Mouse (Mus musculus) neural tube, embryonic 12.5 days (tissue): ENCODE data around the gene Tmem108. TPM values are rescaled to one million over a fixed set of nuclear protein-coding genes. Genes with fewer than 3 reads are reported as not detected.
A peak's percentile ranks its signal among the peaks of the same experiment; 100 is the strongest.

Source experiments
- ATAC-seq: fragments of 200-750 bp; cut with Nextera tagmentation; 2 replicates; pipeline ENCODE4 v1.8.0; 2017; ENCODE audit warnings: low read depth, mild to moderate bottlenecking, moderate TSS enrichment, moderate library complexity; ENCODE audit not compliant: low FRiP score
- H3K27ac ChIP-seq: fragments of 300-500 bp; sonication (generic); 2 replicates; pipeline ENCODE4 v1.5.1; 2016
- H3K27me3 ChIP-seq: fragments of 300-500 bp; sonication (generic); replicated peaks from 2 replicates; pipeline ENCODE4 v1.6.1; 2016; ENCODE audit warnings: mild to moderate bottlenecking
- H3K36me3 ChIP-seq: fragments of 300-500 bp; sonication (generic); 2 replicates; pipeline ENCODE4 v1.6.1; 2016; ENCODE audit warnings: mild to moderate bottlenecking
- H3K4me1 ChIP-seq: fragments of 300-500 bp; sonication (generic); 2 replicates; pipeline ENCODE4 v1.6.1; 2016
- H3K4me2 ChIP-seq: fragments of 300-500 bp; sonication (generic); replicated peaks from 2 replicates; pipeline ENCODE4 v1.6.1; 2016; ENCODE audit warnings: mild to moderate bottlenecking
- H3K4me3 ChIP-seq: fragments of 300-500 bp; sonication (generic); 2 replicates; pipeline ENCODE4 v1.5.1; 2016
- H3K9ac ChIP-seq: fragments of 300-500 bp; sonication (generic); 2 replicates; pipeline ENCODE4 v1.6.1; 2016; ENCODE audit warnings: mild to moderate bottlenecking
- H3K9me3 ChIP-seq: fragments of 300-500 bp; sonication (generic); 2 replicates; pipeline ENCODE4 v1.6.1; 2016; ENCODE audit warnings: mild to moderate bottlenecking
- WGBS: fragments of 180-500 bp; shearing (Covaris S2); methylation state at CpG from one replicate; pipeline ENCODE4 v1.1.7; 2016; 5-methylcytosine and 5-hydroxymethylcytosine counted together
- polyA plus RNA-seq: library from polyadenylated mRNA; unstranded; fragments of >200 nt; fragmentation: Nextera tagmentation; extraction: Ambion mirVana; gene quantifications from 2 replicates; pipeline ENCODE4 v1.2.1, GENCODE M21; 2016

Gene Tmem108
- polyA plus RNA-seq, 1 experiment from 2014 or later = 25.8 TPM

DNA sequence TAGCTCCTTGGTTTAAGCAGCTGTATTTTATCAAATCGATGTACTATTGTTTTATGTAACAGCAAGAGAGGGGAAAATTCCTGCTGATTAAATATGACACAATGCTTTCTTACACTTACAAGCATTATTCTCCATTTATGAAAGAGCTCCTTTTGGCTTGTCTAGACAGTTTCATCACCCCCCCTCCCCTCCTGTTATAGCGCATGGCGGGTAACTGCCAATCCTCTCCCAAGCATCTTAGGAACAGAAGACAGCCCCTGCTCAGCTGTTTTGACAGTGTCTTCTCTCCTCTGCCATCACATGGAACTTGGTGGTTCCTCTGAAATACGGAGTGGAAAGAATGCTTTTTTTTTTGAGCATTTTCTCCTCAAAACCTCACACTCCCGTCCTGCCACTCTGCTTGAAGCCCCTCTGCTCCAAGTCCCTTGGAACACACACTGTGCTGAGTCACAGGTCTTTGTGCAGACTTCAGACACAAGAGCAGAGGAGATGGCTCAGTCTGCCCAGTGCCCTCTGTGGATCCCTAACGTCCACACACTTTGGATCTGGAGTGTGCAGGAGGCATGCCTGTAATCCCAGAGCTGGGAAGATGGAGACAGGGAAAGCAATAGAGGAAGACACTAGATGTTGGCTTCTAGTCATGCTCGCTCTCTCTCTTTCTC lies 237.8 kb downstream of the Tmem108 start:
- H3K4me3 ChIP-seq = no peak overlapping the region
- peaks cover 3% of the 10 kb centered on the region for H3K9me3 ChIP-seq
- no peaks in the 10 kb centered on the region for H3K36me3 ChIP-seq
- H3K4me1 ChIP-seq = peaks cover 29% of the 10 kb centered on the region
- H3K27ac ChIP-seq = no peak overlapping the region
- H3K9ac ChIP-seq = no peak overlapping the region
- H3K4me2 ChIP-seq = no peak overlapping the region
- 56% methylated on average over 7 of the region's 7 CpGs for WGBS
- no peaks in the 10 kb centered on the region for H3K27me3 ChIP-seq
- ATAC-seq = no peak

DNA sequence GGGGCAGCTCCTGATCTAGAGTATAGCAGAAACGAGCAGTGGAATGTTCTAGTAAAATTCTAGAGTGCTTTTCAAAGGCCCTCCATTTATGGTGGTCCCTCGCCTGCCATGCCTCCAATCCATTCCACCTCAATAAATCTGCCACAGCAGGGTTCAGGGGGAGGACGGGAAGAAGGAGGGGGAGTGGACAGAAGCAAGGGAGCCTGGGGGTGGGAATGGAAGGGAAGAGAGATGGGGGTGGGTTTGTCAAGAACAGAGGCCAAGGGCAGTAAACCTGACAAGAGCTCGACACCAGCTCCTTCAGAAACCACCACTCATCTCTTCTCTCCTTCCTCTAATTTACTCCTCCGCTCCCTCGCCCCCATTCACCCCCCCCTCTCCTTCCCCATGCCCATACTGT lies 238.6 kb downstream of the Tmem108 start:
- Histone ChIP-seq H3K4me2 (no peak overlapping the region), H3K36me3 (no peaks in the 10 kb centered on the region), H3K9me3 (peaks cover 4% of the 10 kb centered on the region), H3K4me1 (peaks cover 29% of the 10 kb centered on the region), H3K27ac (no peak overlapping the region), H3K9ac (no peak overlapping the region), H3K4me3 (no peak overlapping the region), H3K27me3 (no peaks in the 10 kb centered on the region)
- ATAC-seq = 0 out of 2 replicates have a peak, but pooled peaks have one; percentile 15
- 25% methylated on average over 6 of the region's 6 CpGs for WGBS

DNA sequence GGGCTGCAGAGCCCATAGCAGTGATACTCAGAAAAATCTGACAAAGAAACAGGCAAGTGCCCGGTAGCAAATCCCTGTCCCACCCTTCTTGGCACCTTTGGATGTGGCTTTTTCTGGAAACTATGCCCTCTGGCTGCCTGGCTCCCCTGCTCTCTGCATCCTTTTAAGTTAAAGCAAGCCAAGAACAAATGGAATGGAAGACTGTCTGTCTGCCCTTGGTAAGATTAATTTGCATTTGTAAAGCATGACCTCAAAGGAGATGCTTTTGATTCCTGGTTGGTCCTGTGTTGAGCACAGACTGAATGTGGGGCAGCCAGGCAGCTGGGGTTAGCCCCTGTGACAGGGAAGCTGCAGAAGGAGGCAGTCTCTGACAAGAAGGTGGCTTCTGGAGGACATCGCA lies 247.8 kb downstream of the Tmem108 start:
- H3K27me3 ChIP-seq = no peaks in the 10 kb centered on the region
- peaks cover 4% of the 10 kb centered on the region for H3K4me1 ChIP-seq
- no peak overlapping the region for H3K9ac ChIP-seq
- no peaks in the 10 kb centered on the region for H3K36me3 ChIP-seq
- no peak overlapping the region for H3K27ac ChIP-seq
- no peak overlapping the region for H3K4me3 ChIP-seq
- 42% methylated on average over 2 of the region's 2 CpGs for WGBS
- ATAC-seq = no peak
- H3K9me3 ChIP-seq = peaks cover 1% of the 10 kb centered on the region
- no peak overlapping the region for H3K4me2 ChIP-seq

GRCm38 (mm10) chr9:103512257-103512656 lies 249.4 kb downstream of the Tmem108 start:
- Histone ChIP-seq H3K4me3 (no peak overlapping the region), H3K36me3 (no peaks in the 10 kb centered on the region), H3K4me1 (peaks cover 12% of the 10 kb centered on the region), H3K4me2 (no peak overlapping the region), H3K27me3 (no peaks in the 10 kb centered on the region), H3K9ac (no peak overlapping the region), H3K27ac (no peak overlapping the region), H3K9me3 (no peaks in the 10 kb centered on the region)
- WGBS = 79% methylated on average over 6 of the region's 6 CpGs
- no peak for ATAC-seq

DNA sequence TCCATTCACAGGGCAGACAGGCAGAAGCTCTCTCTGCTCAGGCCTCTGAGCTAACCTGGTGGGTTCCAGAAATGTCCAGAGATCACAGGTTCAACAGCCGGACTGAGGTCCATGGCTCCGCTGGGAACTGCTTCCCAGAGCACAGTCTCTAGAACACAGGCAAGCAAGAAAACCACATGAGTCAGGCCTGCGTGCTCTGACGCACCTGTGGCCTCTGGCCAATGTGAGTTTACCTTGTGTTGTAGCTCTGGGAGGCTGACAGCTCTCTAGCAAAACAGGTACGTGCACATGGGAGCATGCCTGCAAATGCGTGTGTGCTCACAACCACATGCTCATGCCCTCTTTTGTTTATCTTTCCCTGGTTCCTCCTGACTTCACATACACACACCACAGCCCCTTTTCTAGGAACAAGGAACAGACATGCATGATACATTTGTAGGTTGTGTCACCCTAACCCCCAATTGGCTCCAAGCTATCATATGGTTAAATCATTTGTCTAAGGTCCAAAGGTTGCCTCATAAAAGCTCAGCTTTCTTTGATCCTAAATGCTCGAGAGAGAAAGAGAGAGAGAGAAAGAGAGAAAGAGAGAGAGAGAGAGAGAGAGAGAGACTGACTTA lies 254.6 kb downstream of the Tmem108 start:
- ATAC-seq = no peak
- H3K27me3 ChIP-seq = no peaks in the 10 kb centered on the region
- no peaks in the 10 kb centered on the region for H3K9me3 ChIP-seq
- no peak overlapping the region for H3K4me2 ChIP-seq
- peaks cover 52% of the 10 kb centered on the region for H3K4me1 ChIP-seq
- no peaks in the 10 kb centered on the region for H3K36me3 ChIP-seq
- WGBS = 69% methylated on average over 7 of the region's 7 CpGs
- no peak overlapping the region for H3K4me3 ChIP-seq
- H3K27ac ChIP-seq = no peak overlapping the region
- H3K9ac ChIP-seq = no peak overlapping the region

- peak; percentile 35 for ATAC-seq
- H3K4me1 ChIP-seq = peaks cover 62% of the 10 kb centered on the region
- H3K36me3 ChIP-seq = no peaks in the 10 kb centered on the region
- peak overlapping the region; percentile 29; the same call in 1 of the 2 replicates for H3K27ac ChIP-seq
- H3K4me3 ChIP-seq = no peak overlapping the region
- H3K9me3 ChIP-seq = no peaks in the 10 kb centered on the region
- peaks cover 3% of the 10 kb centered on the region; the same call in 1 of the 2 replicates for H3K27me3 ChIP-seq
- 53% methylated on average over 5 of the region's 5 CpGs for WGBS
- H3K9ac ChIP-seq = no peak overlapping the region
- H3K4me2 ChIP-seq = peak overlapping the region; percentile 14; the same call in 1 of the 2 replicates
Measured at GRCm38 (mm10) chr9:103505067-103505466, 256.6 kb downstream of the Tmem108 start.

DNA sequence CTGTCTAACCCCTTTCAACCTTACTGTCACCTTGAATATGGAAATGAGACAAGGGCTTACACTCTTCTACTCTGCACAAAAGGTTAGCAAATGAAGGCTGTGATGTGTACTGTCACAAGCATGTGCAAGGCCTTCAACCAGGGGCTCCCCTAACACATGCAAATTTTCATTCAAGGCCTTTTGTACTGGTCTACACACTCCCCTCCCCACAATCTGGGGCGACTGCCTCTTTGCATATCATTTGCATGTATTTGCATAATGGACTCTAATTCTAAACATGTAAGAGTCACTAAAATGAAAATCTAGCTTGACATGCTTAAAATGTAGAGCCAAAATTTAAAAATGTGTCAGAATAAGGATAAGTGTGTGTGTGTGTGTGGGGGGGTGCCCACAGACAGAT lies 257.0 kb downstream of the Tmem108 start:
- Histone ChIP-seq H3K27ac (0 out of 2 replicates have a peak overlapping the region, but pooled peaks have one; percentile 29), H3K9ac (no peak overlapping the region), H3K36me3 (0 out of 2 replicates have a peak, but pooled peaks cover under 1% of the 10 kb centered on the region), H3K4me3 (no peak overlapping the region), H3K4me2 (peak overlapping the region; percentile 14; the same call in 1 of the 2 replicates), H3K4me1 (peaks cover 66% of the 10 kb centered on the region), H3K9me3 (no peaks in the 10 kb centered on the region), H3K27me3 (peaks cover 6% of the 10 kb centered on the region; the same call in 1 of the 2 replicates)
- peak; percentile 84 for ATAC-seq
- WGBS = 28% methylated on average over 1 of the region's 1 CpGs

GRCm38 (mm10) chr9:103503586-103504298 lies 257.9 kb downstream of the Tmem108 start:
- no peak for ATAC-seq
- WGBS = 84% methylated on average over 3 of the region's 3 CpGs
- no peaks in the 10 kb centered on the region for H3K9me3 ChIP-seq
- peaks cover 7% of the 10 kb centered on the region; the same call in 1 of the 2 replicates for H3K36me3 ChIP-seq
- no peak overlapping the region for H3K9ac ChIP-seq
- no peak overlapping the region for H3K4me3 ChIP-seq
- no peak overlapping the region for H3K27ac ChIP-seq
- H3K27me3 ChIP-seq = peaks cover 15% of the 10 kb centered on the region; the same call in 1 of the 2 replicates
- no peak overlapping the region for H3K4me2 ChIP-seq
- peaks cover 75% of the 10 kb centered on the region for H3K4me1 ChIP-seq

GRCm38 (mm10) chr9:103502655-103503054 lies 259.0 kb downstream of the Tmem108 start:
- Histone ChIP-seq H3K9ac (no peak overlapping the region), H3K27ac (no peak overlapping the region), H3K4me1 (peaks cover 69% of the 10 kb centered on the region), H3K9me3 (no peaks in the 10 kb centered on the region), H3K4me3 (no peak overlapping the region), H3K27me3 (peaks cover 16% of the 10 kb centered on the region; the same call in 1 of the 2 replicates), H3K36me3 (peaks cover 8% of the 10 kb centered on the region; the same call in 1 of the 2 replicates), H3K4me2 (0 out of 2 replicates have a peak overlapping the region, but pooled peaks have one; percentile 30)
- ATAC-seq = no peak
- WGBS = 79% methylated on average over 2 of the region's 2 CpGs

- Histone ChIP-seq H3K4me1 (peaks cover 64% of the 10 kb centered on the region), H3K4me2 (peak overlapping the region; percentile 30), H3K9me3 (no peaks in the 10 kb centered on the region), H3K27ac (no peak overlapping the region), H3K36me3 (peaks cover 8% of the 10 kb centered on the region; the same call in 1 of the 2 replicates), H3K9ac (no peak overlapping the region), H3K4me3 (no peak overlapping the region), H3K27me3 (peaks cover 16% of the 10 kb centered on the region; the same call in 1 of the 2 replicates)
- ATAC-seq = peak; percentile 73
- 8% methylated on average over 14 of the region's 14 CpGs for WGBS
Measured at GRCm38 (mm10) chr9:103501861-103502364, 259.7 kb downstream of the Tmem108 start.

DNA sequence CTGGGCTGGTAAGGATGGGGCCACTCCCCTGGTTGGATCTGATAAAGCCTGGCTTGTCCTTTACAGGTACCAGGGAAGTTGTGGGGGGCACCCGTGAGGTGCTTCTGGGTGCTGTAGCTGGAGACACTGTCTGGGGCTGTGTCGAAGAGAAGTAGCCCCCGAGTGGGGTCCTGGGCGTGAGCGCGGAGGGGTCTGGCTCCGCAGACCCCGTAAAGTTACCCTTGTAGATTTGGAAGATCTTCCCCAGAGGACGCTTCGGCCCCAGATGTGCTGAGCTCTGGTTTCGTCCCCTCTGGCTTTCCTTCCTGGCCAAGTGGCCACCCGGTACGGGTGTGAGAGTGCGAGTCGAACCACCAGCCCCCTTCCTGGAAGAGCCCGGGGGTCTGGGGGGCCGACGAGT lies 262.3 kb downstream of the Tmem108 start:
- WGBS = 91% methylated on average over 18 of the region's 18 CpGs
- H3K4me2 ChIP-seq = no peak overlapping the region
- peaks cover 41% of the 10 kb centered on the region for H3K4me1 ChIP-seq
- no peak overlapping the region for H3K4me3 ChIP-seq
- no peak overlapping the region for H3K9ac ChIP-seq
- peaks cover 16% of the 10 kb centered on the region; the same call in 1 of the 2 replicates for H3K27me3 ChIP-seq
- peaks cover 8% of the 10 kb centered on the region; the same call in 1 of the 2 replicates for H3K36me3 ChIP-seq
- H3K9me3 ChIP-seq = no peaks in the 10 kb centered on the region
- no peak overlapping the region for H3K27ac ChIP-seq
- no peak for ATAC-seq

GRCm38 (mm10) chr9:103498699-103499098 lies 262.9 kb downstream of the Tmem108 start:
- Histone ChIP-seq H3K4me2 (no peak overlapping the region), H3K9me3 (no peaks in the 10 kb centered on the region), H3K27me3 (peaks cover 16% of the 10 kb centered on the region; the same call in 1 of the 2 replicates), H3K4me3 (no peak overlapping the region), H3K9ac (0 out of 2 replicates have a peak overlapping the region, but pooled peaks have one; percentile 13), H3K36me3 (peaks cover 8% of the 10 kb centered on the region; the same call in 1 of the 2 replicates), H3K4me1 (peaks cover 34% of the 10 kb centered on the region), H3K27ac (no peak overlapping the region)
- WGBS = 73% methylated on average over 8 of the region's 8 CpGs
- no peak for ATAC-seq
